Mouse (Mus musculus): ENCODE measurements around the gene Ehhadh. TPM values are rescaled to one million over a fixed set of nuclear protein-coding genes. Genes with fewer than 3 reads are reported as not detected.

Gene Ehhadh
- polyA plus RNA-seq, 1 experiment from 2014 or later = 1.8 TPM

Other genes starting within 250 kb of the Ehhadh start
- gene 2510009E07Rik, start 93.1 kb downstream of the Ehhadh start, polyA plus RNA-seq (2016; fragmentation: Nextera tagmentation; extraction: Ambion mirVana) = 12.7 and 14.2 TPM in 2 replicates
- gene Map3k13, start 6.5 kb upstream of the Ehhadh start, polyA plus RNA-seq (2016; fragmentation: Nextera tagmentation; extraction: Ambion mirVana) = 1.9 and 2.1 TPM in 2 replicates
- 42.7 and 48.2 TPM in 2 replicates for gene Tmem41a, start 159.7 kb upstream of the Ehhadh start, polyA plus RNA-seq (2016; fragmentation: Nextera tagmentation; extraction: Ambion mirVana)
- gene Liph, start 207.9 kb upstream of the Ehhadh start, polyA plus RNA-seq (2016; fragmentation: Nextera tagmentation; extraction: Ambion mirVana) = 0.20 and 0.52 TPM in 2 replicates
- 69.1 and 69.8 TPM in 2 replicates for gene Senp2, start 221.7 kb upstream of the Ehhadh start, polyA plus RNA-seq (2016; fragmentation: Nextera tagmentation; extraction: Ambion mirVana)